Mouse (Mus musculus) layer of hippocampus, adult 8-10 months (tissue): Measurements from ENCODE around the gene Flnb. TPM values are rescaled to one million over a fixed set of nuclear protein-coding genes. Genes with fewer than 3 reads are reported as not detected.

Experiments used
- DNase-seq, 2 experiments: peaks; one replicate each; pipeline ENCODE4 v3.0.0; 2022; ENCODE audit warnings: low spot score in 2 of 2
- total RNA-seq, 4 experiments: library from RNA; stranded (reverse); gene quantifications; 2 replicates each; pipeline ENCODE4 v1.2.4; 2022

The Flnb gene
- total RNA-seq, 4 experiments from 2014 or later: 61.3 to 89.9 (median 77.8) TPM

GRCm38 (mm10) chr14:7989961-7990360, 172.2 kb downstream of the Flnb start:
- no peak for DNase-seq

GRCm38 (mm10) chr14:7991108-7991776, 173.5 kb downstream of the Flnb start:
- no peak for DNase-seq

- DNase-seq: no peak
Observed at GRCm38 (mm10) chr14:7992158-7992557, 174.4 kb downstream of the Flnb start.

GRCm38 (mm10) chr14:7994271-7994767, 176.6 kb downstream of the Flnb start, which contains the start of gene Dnase1l3:
Gene Dnase1l3, minus strand, starts transcription at chr14:7994573.
- no peak for DNase-seq

GRCm38 (mm10) chr14:7997255-7997696, 179.5 kb downstream of the Flnb start:
- peak; percentile 87 to 94 for DNase-seq

GRCm38 (mm10) chr14:7999030-7999429, 181.3 kb downstream of the Flnb start:
- DNase-seq: no peak

GRCm38 (mm10) chr14:7999435-7999834, 181.7 kb downstream of the Flnb start:
- DNase-seq: no peak

- DNase-seq: no peak
Observed at GRCm38 (mm10) chr14:8000247-8000646, 182.5 kb downstream of the Flnb start.

Other genes with a start within 250 kb of the Flnb start
- gene Gm3558, start 249.4 kb upstream of the Flnb start, total RNA-seq: 10 to 100 TPM; 10.0 to 13.2 (median 10.2) TPM
- not detected for gene Gm10338, start 222.4 kb upstream of the Flnb start, total RNA-seq
- not detected for gene Gm10128, start 174.0 kb upstream of the Flnb start, total RNA-seq
- not detected for gene Gm26661, start 26.4 kb upstream of the Flnb start, total RNA-seq
- gene Gm45521, start 139.3 kb downstream of the Flnb start, total RNA-seq: under 1 TPM in 1 of 4 experiments, not detected in 3; 0.71 TPM
- not detected for gene Dnase1l3, start 176.6 kb downstream of the Flnb start, total RNA-seq
- 10 to 100 TPM; 59.0 to 78.0 (median 67.0) TPM for gene Abhd6, start 184.9 kb downstream of the Flnb start, total RNA-seq